Mouse (Mus musculus): ENCODE data around the gene Nfkbil1. TPM values are rescaled to one million over a fixed set of nuclear protein-coding genes. Genes with fewer than 3 reads are reported as not detected.

Nfkbil1 gene
- polyA plus RNA-seq, 1 experiment, result 27.9 TPM

DNA sequence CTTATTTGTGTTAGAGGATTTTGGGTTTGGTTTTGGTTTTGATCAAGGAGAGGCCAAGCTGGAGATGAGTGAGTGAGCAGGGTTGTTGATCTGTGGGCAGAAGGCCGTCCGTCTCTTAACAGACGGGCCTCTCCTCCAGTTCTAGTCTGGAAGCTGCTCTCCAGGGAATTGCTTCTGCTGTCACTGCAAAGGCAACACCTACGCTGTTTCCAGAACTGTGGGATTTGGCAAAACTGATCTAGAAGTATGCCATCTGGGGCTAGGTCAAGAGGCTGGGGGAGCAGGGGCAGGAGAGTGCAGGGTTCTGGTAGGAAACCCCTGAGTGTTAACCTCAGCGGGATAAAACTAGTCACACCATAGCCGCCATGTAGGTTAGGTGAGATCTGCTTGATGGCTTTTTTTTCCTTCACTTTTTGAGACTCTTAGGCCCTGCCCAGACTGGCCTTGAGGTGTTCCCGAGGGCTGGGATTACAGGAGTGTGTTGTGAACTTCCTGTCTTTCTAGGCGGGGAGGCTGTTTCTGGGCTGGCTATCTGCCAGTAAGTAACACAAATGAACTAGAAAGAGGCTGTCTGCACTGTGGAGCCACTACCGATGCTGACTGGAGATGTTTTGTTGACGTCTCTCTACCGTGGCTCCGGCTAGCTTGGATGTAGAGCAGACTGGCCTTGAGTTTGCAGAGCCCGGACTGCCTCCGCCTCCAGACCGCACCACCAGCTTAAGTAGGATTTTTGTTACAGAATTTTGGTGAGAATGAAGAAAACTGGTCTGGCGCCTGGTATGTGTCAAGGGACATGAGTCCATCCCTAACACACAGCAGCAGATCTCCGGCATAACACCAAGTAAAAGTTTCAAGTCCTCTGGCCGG is 2.2 kb downstream of the Nfkbil1 start, which contains the start of gene Atp6v1g2:
TSS of gene Atp6v1g2 (plus strand) at position 547 of the 867 bp plus-strand sequence.
- Histone ChIP-seq H3K27me3 (ENCODE audit: control insufficient read depth, insufficient read depth, low read length) (no peaks in the 10 kb centered on the region), H3K27ac (ENCODE audit: control insufficient read depth, insufficient read depth, low read depth, low read length) (peak within 1 kb of the TSS; percentile 75), H3K4me1 (ENCODE audit: control insufficient read depth, insufficient read depth, low read length) (peaks cover 25% of the 10 kb centered on the region), H3K4me3 (ENCODE audit: control insufficient read depth, low read depth, low read length) (peak within 1 kb of the TSS; percentile 36), H3K36me3 (ENCODE audit: control insufficient read depth, insufficient read depth, low read length) (no peaks in the 10 kb centered on the region; the same call in 1 of the 2 replicates)
- TF ChIP-seq CTCF (IDR thresholded peaks at IDR 0.05; ENCODE audit: control insufficient read depth, insufficient read depth, insufficient replicate concordance, low read depth, low read length) (no peak), POLR2A (IDR thresholded peaks at IDR 0.05; ENCODE audit: control insufficient read depth, low read depth, low read length) (no peak)

DNA sequence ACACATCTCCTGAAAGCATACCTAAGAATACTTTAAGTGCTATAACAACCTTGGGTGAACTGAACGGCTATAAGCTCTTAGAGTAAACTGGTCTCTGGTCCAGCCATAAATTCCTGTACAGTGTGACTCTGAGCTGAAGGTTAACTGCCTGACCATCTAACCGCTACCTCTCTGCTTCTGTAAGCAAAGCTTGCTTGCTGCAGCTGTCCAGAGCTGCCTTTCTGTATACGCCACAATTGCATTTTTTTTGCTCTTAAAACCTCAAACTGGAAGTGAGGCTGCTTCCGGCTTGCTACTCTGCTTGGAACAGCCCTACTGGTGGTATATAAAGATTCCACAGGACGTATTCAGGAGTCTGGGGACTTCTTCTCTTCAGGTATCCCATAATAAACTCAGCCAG is 2.9 kb downstream of the Nfkbil1 start:
- Histone ChIP-seq H3K4me1 (ENCODE audit: control insufficient read depth, insufficient read depth, low read length) (peaks cover 25% of the 10 kb centered on the region), H3K27ac (ENCODE audit: control insufficient read depth, insufficient read depth, low read depth, low read length) (peak overlapping the region; percentile 73), H3K4me3 (ENCODE audit: control insufficient read depth, low read depth, low read length) (no peak overlapping the region), H3K27me3 (ENCODE audit: control insufficient read depth, insufficient read depth, low read length) (no peaks in the 10 kb centered on the region), H3K36me3 (ENCODE audit: control insufficient read depth, insufficient read depth, low read length) (no peaks in the 10 kb centered on the region; the same call in 1 of the 2 replicates)
- TF ChIP-seq CTCF (IDR thresholded peaks at IDR 0.05; ENCODE audit: control insufficient read depth, insufficient read depth, insufficient replicate concordance, low read depth, low read length) (no peak), POLR2A (IDR thresholded peaks at IDR 0.05; ENCODE audit: control insufficient read depth, low read depth, low read length) (no peak)

DNA sequence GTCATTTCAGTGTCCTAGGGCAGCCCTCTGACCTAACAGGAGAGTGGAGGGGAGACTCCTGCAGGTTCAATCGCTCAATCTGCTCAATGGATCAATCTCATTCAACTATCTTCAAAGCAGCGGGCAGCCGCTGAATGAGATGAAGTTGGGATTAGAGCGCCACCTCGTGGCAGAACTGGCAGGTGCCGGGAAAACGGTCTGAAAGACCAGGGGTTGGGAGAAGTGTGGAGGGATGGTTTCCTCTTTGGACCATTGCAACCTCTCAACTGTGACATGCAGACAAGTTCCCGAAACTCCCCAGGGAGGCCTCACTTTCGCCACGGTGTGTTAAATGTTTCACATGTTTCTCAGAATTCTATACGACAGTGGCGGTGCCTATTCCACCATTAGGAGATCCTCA is 3.5 kb downstream of the Nfkbil1 start:
- Histone ChIP-seq H3K27me3 (ENCODE audit: control insufficient read depth, insufficient read depth, low read length) (no peaks in the 10 kb centered on the region), H3K27ac (ENCODE audit: control insufficient read depth, insufficient read depth, low read depth, low read length) (peak overlapping the region; percentile 55), H3K4me1 (ENCODE audit: control insufficient read depth, insufficient read depth, low read length) (peaks cover 27% of the 10 kb centered on the region), H3K4me3 (ENCODE audit: control insufficient read depth, low read depth, low read length) (no peak overlapping the region; the same call in 1 of the 2 replicates), H3K36me3 (ENCODE audit: control insufficient read depth, insufficient read depth, low read length) (no peaks in the 10 kb centered on the region; the same call in 1 of the 2 replicates)
- TF ChIP-seq CTCF (IDR thresholded peaks at IDR 0.05; ENCODE audit: control insufficient read depth, insufficient read depth, insufficient replicate concordance, low read depth, low read length), result peak; percentile 86
- TF ChIP-seq POLR2A (IDR thresholded peaks at IDR 0.05; ENCODE audit: control insufficient read depth, low read depth, low read length), result no peak

DNA sequence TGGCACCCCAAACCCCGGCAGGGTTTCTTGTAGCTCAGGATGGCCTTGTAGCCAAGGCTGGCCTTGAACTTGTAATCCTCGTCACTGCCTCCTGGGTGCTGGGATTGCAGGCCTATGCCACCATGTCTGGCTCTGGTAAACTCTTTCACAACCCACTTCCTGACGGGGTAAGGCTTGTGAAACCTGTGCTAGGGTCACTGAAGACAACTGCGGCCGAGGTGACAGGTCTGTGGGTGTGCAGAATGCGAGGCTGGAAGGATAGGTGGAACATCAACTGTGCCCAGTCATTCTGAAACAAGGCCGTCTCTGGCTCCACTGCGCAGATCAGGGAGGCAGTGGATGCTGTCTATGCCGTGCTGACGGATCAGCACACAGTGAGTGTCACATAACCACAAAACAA is 4.6 kb downstream of the Nfkbil1 start:
- H3K27ac ChIP-seq (ENCODE audit: control insufficient read depth, insufficient read depth, low read depth, low read length), result peak overlapping the region; percentile 47
- TF ChIP-seq CTCF (IDR thresholded peaks at IDR 0.05; ENCODE audit: control insufficient read depth, insufficient read depth, insufficient replicate concordance, low read depth, low read length) (no peak), POLR2A (IDR thresholded peaks at IDR 0.05; ENCODE audit: control insufficient read depth, low read depth, low read length) (no peak)
- peaks cover 23% of the 10 kb centered on the region for H3K4me1 ChIP-seq (ENCODE audit: control insufficient read depth, insufficient read depth, low read length)
- H3K4me3 ChIP-seq (ENCODE audit: control insufficient read depth, low read depth, low read length), result no peak overlapping the region
- H3K27me3 ChIP-seq (ENCODE audit: control insufficient read depth, insufficient read depth, low read length), result no peaks in the 10 kb centered on the region
- H3K36me3 ChIP-seq (ENCODE audit: control insufficient read depth, insufficient read depth, low read length), result no peaks in the 10 kb centered on the region; the same call in 1 of the 2 replicates

DNA sequence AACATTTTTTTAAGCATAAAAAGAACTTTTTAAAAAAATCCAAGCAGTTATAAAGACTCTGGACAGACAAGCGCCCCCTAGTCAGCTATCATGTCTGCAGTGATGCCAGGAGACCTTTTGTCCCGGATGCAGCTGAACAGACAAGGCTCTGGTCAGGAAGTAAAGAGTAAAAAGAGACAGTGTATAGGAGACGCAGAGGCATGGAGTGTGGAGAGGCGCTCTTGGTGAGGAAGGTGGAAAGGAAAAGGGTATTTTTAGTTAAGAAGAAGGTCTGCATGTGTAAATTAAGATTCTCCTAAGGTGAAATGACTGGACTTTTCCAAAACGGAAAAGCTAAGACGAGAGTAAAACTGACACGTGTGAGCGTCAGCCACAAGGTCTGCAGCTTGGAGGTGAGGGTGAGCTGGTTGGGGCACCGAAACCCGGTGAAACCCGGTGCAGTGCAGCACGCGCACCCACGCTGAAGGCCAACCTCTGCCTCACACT is 9.0 kb downstream of the Nfkbil1 start:
- Histone ChIP-seq H3K27me3 (ENCODE audit: control insufficient read depth, insufficient read depth, low read length) (no peaks in the 10 kb centered on the region), H3K4me1 (ENCODE audit: control insufficient read depth, insufficient read depth, low read length) (peaks cover 16% of the 10 kb centered on the region), H3K4me3 (ENCODE audit: control insufficient read depth, low read depth, low read length) (no peak overlapping the region), H3K36me3 (ENCODE audit: control insufficient read depth, insufficient read depth, low read length) (no peaks in the 10 kb centered on the region; the same call in 1 of the 2 replicates), H3K27ac (ENCODE audit: control insufficient read depth, insufficient read depth, low read depth, low read length) (peak overlapping the region; percentile 80)
- TF ChIP-seq CTCF (IDR thresholded peaks at IDR 0.05; ENCODE audit: control insufficient read depth, insufficient read depth, insufficient replicate concordance, low read depth, low read length) (no peak), POLR2A (IDR thresholded peaks at IDR 0.05; ENCODE audit: control insufficient read depth, low read depth, low read length) (no peak)

DNA sequence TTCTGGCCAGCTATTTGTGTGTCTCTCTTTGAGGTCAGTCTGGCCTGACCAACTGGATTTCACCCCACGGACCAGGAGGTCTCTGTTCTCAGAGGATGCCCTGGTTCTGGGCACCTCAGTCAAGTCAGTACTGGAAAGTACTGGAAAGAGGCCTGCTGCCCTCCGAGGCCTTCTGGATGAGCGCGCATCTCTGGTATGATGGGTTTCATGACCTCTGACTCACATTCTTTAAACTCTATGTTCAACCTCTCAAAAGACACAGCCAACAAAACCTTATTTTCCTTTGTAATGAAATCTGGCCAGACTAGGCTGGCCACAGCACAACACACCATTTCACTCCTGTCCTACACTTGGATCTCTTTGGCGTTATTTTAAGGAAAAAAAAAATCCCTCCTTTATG is 10.1 kb downstream of the Nfkbil1 start:
- H3K27ac ChIP-seq (ENCODE audit: control insufficient read depth, insufficient read depth, low read depth, low read length), result peak overlapping the region; percentile 64
- H3K4me3 ChIP-seq (ENCODE audit: control insufficient read depth, low read depth, low read length), result no peak overlapping the region
- H3K27me3 ChIP-seq (ENCODE audit: control insufficient read depth, insufficient read depth, low read length), result no peaks in the 10 kb centered on the region
- TF ChIP-seq POLR2A (IDR thresholded peaks at IDR 0.05; ENCODE audit: control insufficient read depth, low read depth, low read length), result no peak
- TF ChIP-seq CTCF (IDR thresholded peaks at IDR 0.05; ENCODE audit: control insufficient read depth, insufficient read depth, insufficient replicate concordance, low read depth, low read length), result no peak
- peaks cover 18% of the 10 kb centered on the region for H3K4me1 ChIP-seq (ENCODE audit: control insufficient read depth, insufficient read depth, low read length)
- H3K36me3 ChIP-seq (ENCODE audit: control insufficient read depth, insufficient read depth, low read length), result no peaks in the 10 kb centered on the region

DNA sequence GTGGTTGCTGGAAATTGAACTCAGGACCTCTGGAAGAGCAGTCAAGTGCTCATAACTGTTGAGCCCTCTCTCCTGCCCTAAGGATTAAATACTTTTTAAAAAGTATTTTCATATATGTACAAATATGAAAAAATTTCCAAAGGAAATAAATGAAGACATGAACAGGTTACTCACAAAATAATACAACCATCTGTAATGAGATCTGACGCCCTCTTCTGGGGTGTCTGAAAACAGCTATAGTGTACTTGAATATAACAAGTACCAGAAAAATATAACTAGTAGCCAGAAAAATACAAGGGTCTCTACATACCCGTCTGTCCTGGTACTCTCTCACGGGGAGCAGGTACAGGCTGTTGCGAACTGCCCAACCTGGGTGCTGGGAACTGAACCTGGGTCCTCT is 11.0 kb downstream of the Nfkbil1 start:
- TF ChIP-seq CTCF (IDR thresholded peaks at IDR 0.05; ENCODE audit: control insufficient read depth, insufficient read depth, insufficient replicate concordance, low read depth, low read length) (no peak), POLR2A (IDR thresholded peaks at IDR 0.05; ENCODE audit: control insufficient read depth, low read depth, low read length) (no peak)
- Histone ChIP-seq H3K27me3 (ENCODE audit: control insufficient read depth, insufficient read depth, low read length) (no peaks in the 10 kb centered on the region), H3K27ac (ENCODE audit: control insufficient read depth, insufficient read depth, low read depth, low read length) (no peak overlapping the region), H3K36me3 (ENCODE audit: control insufficient read depth, insufficient read depth, low read length) (no peaks in the 10 kb centered on the region), H3K4me3 (ENCODE audit: control insufficient read depth, low read depth, low read length) (no peak overlapping the region), H3K4me1 (ENCODE audit: control insufficient read depth, insufficient read depth, low read length) (peaks cover 20% of the 10 kb centered on the region)
